Mouse (Mus musculus): ENCODE measurements at regions not wholly inside any gene's neighbourhood (a gene's known extent, or its start where the extent isn't known, plus 50 kb on each side); places are given as distances from the start of the nearest gene placed in this dataset.
A peak's percentile ranks its signal among the peaks of the same experiment; 100 is the strongest.

GRCm38 (mm10) chr12:118659240-118660120 is 186.6 kb upstream of the Sp8 start:
- DNase-seq (ENCODE audit: low spot score), result no peak

- no peak for DNase-seq (ENCODE audit: low spot score)
Measured at GRCm38 (mm10) chr12:118650483-118651160, 195.5 kb upstream of the Sp8 start.

GRCm38 (mm10) chr12:118649323-118649973 is 196.7 kb upstream of the Sp8 start:
- DNase-seq (ENCODE audit: low spot score), result no peak

GRCm38 (mm10) chr12:118648673-118649072 is 197.5 kb upstream of the Sp8 start:
- no peak for DNase-seq (ENCODE audit: low spot score)

GRCm38 (mm10) chr12:118647270-118648042 is 198.7 kb upstream of the Sp8 start:
- DNase-seq (ENCODE audit: low spot score), result no peak

GRCm38 (mm10) chr12:118640925-118641324 is 205.2 kb upstream of the Sp8 start:
- DNase-seq (ENCODE audit: low spot score), result no peak

- DNase-seq (ENCODE audit: low spot score), result no peak
Measured at GRCm38 (mm10) chr12:118637214-118637613, 208.9 kb upstream of the Sp8 start.

GRCm38 (mm10) chr12:118635456-118635855 is 210.7 kb upstream of the Sp8 start:
- DNase-seq (ENCODE audit: low spot score), result no peak

- DNase-seq (ENCODE audit: low spot score), result no peak
Measured at GRCm38 (mm10) chr12:118630373-118630772, 215.8 kb upstream of the Sp8 start.

- no peak for DNase-seq (ENCODE audit: low spot score)
Measured at GRCm38 (mm10) chr12:118621697-118622485, 224.2 kb upstream of the Sp8 start.

GRCm38 (mm10) chr12:118620847-118621636 is 225.1 kb upstream of the Sp8 start:
- DNase-seq (ENCODE audit: low spot score), result peak; percentile 23

- no peak for DNase-seq (ENCODE audit: low spot score)
Measured at GRCm38 (mm10) chr12:118597015-118597414, 249.1 kb upstream of the Sp8 start.

GRCm38 (mm10) chr12:118594781-118595574 is 251.2 kb upstream of the Sp8 start:
- DNase-seq (ENCODE audit: low spot score), result no peak

- no peak for DNase-seq (ENCODE audit: low spot score)
Measured at GRCm38 (mm10) chr12:118583829-118584628, 262.1 kb upstream of the Sp8 start.

GRCm38 (mm10) chr12:118569811-118570210 is 268.6 kb upstream of the Sp4 start:
- DNase-seq (ENCODE audit: low spot score), result peak; percentile 18

- no peak for DNase-seq (ENCODE audit: low spot score)
Measured at GRCm38 (mm10) chr12:118566681-118567080, 265.4 kb upstream of the Sp4 start.

- no peak for DNase-seq (ENCODE audit: low spot score)
Measured at GRCm38 (mm10) chr12:118564394-118565112, 263.3 kb upstream of the Sp4 start.

- DNase-seq (ENCODE audit: low spot score), result no peak
Measured at GRCm38 (mm10) chr12:118562226-118562625, 261.0 kb upstream of the Sp4 start.

All from heart, adult 8-10 months (tissue).